Mouse (Mus musculus): ENCODE results near the gene Lgi1. TPM values are rescaled to one million over a fixed set of nuclear protein-coding genes. Genes with fewer than 3 reads are reported as not detected.

Lgi1 gene
- polyA plus RNA-seq, 1 experiment from 2014 or later = 1.6 TPM

DNA sequence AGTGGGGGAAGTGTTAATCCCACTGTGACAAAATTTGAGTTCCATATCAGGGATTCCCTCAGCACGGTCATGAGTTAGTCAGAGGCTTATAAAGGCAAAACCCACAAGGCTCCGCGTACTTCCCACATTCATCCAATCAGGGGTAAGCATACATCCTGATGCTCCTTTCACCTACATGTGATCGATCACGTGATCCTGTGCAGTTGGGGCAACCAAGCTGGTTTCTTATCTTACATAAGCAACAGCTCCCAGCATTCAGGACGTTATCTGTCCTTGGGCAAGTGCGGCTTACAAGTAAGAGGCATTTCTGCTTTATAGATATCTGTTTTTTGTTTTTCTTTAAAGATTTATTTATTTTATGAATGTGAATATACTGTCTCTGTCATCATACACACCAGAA is 63.7 kb downstream of the Lgi1 start:
- WGBS = 91% methylated on average over 7 of the region's 7 CpGs
- Histone ChIP-seq H3K9ac (ENCODE audit: low read depth, low read length) (no peak overlapping the region), H3K27me3 (ENCODE audit: control insufficient read depth, insufficient read depth, low read length) (no peaks in the 10 kb centered on the region), H3K36me3 (ENCODE audit: control insufficient read depth, insufficient read depth, low read length) (no peaks in the 10 kb centered on the region), H3K9me3 (ENCODE audit: control insufficient read depth, low read length) (no peaks in the 10 kb centered on the region), H3K4me1 (ENCODE audit: control insufficient read depth, insufficient read depth, low read length) (no peaks in the 10 kb centered on the region), H3K4me2 (replicated peaks; ENCODE audit: low read depth, low read length) (no peak overlapping the region), H3K27ac (ENCODE audit: low read depth, low read length) (no peak overlapping the region), H3K4me3 (ENCODE audit: low read length) (no peak overlapping the region)
- ATAC-seq (ENCODE audit: low FRiP score, low TSS enrichment) = no peak

DNA sequence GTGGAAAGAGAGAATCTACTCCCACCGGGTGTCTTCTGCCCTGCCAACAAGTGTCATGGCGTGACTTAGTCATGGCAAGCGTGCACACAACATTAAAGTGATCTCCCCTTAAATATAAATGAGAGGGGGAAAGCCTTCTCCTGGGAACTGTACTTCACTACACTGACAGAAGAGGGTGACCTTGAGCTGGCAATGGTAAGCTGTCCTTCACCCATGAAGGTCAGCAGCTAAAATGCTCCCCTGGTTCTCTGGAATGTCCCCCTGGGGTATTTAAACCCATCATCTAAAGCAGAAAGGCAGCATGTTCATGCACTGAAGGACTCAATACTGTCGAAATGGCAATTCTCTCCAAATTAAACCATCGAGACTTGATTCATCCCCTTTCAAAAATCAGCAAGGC is 64.9 kb downstream of the Lgi1 start:
- no peaks in the 10 kb centered on the region for H3K36me3 ChIP-seq (ENCODE audit: control insufficient read depth, insufficient read depth, low read length)
- H3K27me3 ChIP-seq (ENCODE audit: control insufficient read depth, insufficient read depth, low read length) = no peaks in the 10 kb centered on the region
- no peak overlapping the region for H3K27ac ChIP-seq (ENCODE audit: low read depth, low read length)
- H3K9me3 ChIP-seq (ENCODE audit: control insufficient read depth, low read length) = no peaks in the 10 kb centered on the region
- no peaks in the 10 kb centered on the region for H3K4me1 ChIP-seq (ENCODE audit: control insufficient read depth, insufficient read depth, low read length)
- H3K4me2 ChIP-seq (replicated peaks; ENCODE audit: low read depth, low read length) = no peak overlapping the region
- no peak overlapping the region for H3K4me3 ChIP-seq (ENCODE audit: low read length)
- H3K9ac ChIP-seq (ENCODE audit: low read depth, low read length) = no peak overlapping the region
- WGBS = 78% methylated on average over 5 of the region's 5 CpGs
- no peak for ATAC-seq (ENCODE audit: low FRiP score, low TSS enrichment)

DNA sequence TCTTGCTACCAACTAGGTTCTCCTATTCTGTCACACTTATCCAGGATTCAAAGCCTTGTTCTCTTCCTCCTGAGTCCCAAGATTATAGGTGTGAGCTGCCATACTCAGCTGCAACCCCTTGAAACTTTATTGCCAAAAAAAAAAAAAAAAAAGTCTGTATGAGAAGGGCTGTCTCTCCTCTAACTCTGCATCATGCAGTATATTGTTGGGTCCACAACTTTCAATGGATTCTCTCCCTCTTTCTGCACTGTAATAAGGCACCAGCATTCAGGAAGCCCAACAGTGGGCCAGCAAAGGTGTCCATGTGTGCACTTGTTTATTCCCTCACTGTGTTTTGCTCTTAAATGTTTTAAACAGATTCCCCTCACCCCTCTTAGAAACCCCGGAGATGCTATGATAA is 66.7 kb downstream of the Lgi1 start:
- Histone ChIP-seq H3K9me3 (ENCODE audit: control insufficient read depth, low read length) (no peaks in the 10 kb centered on the region), H3K9ac (ENCODE audit: low read depth, low read length) (no peak overlapping the region), H3K27me3 (ENCODE audit: control insufficient read depth, insufficient read depth, low read length) (no peaks in the 10 kb centered on the region), H3K4me3 (ENCODE audit: low read length) (no peak overlapping the region), H3K4me2 (replicated peaks; ENCODE audit: low read depth, low read length) (no peak overlapping the region), H3K27ac (ENCODE audit: low read depth, low read length) (no peak overlapping the region), H3K36me3 (ENCODE audit: control insufficient read depth, insufficient read depth, low read length) (no peaks in the 10 kb centered on the region), H3K4me1 (ENCODE audit: control insufficient read depth, insufficient read depth, low read length) (no peaks in the 10 kb centered on the region)
- ATAC-seq (ENCODE audit: low FRiP score, low TSS enrichment) = no peak
- WGBS = 51% methylated on average over 1 of the region's 1 CpGs

DNA sequence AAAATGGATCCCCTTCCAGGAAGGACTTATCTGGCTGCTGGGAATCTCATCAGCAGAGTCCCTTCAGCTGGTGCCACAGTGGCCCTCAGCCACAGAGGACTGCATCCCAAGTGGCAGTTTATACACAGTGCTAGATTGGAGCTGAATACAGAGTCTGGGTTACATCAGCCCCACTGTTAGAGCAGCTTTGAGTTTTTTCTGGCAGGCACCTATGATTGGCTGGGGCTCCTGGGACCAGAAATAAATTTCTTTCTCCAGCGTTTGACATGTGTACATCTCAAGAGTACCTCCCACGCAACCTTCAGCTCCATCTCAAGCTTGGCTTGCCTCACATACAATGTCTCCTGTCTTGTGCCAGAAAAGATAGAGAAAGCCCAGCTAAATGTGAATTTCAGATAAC is 67.9 kb downstream of the Lgi1 start:
- Histone ChIP-seq H3K4me1 (ENCODE audit: control insufficient read depth, insufficient read depth, low read length) (no peaks in the 10 kb centered on the region), H3K9ac (ENCODE audit: low read depth, low read length) (no peak overlapping the region), H3K9me3 (ENCODE audit: control insufficient read depth, low read length) (no peaks in the 10 kb centered on the region), H3K27ac (ENCODE audit: low read depth, low read length) (no peak overlapping the region), H3K4me2 (replicated peaks; ENCODE audit: low read depth, low read length) (no peak overlapping the region), H3K27me3 (ENCODE audit: control insufficient read depth, insufficient read depth, low read length) (peaks cover 4% of the 10 kb centered on the region; the same call in 1 of the 2 replicates), H3K4me3 (ENCODE audit: low read length) (no peak overlapping the region), H3K36me3 (ENCODE audit: control insufficient read depth, insufficient read depth, low read length) (no peaks in the 10 kb centered on the region)
- 56% methylated on average over 2 of the region's 2 CpGs for WGBS
- no peak for ATAC-seq (ENCODE audit: low FRiP score, low TSS enrichment)

DNA sequence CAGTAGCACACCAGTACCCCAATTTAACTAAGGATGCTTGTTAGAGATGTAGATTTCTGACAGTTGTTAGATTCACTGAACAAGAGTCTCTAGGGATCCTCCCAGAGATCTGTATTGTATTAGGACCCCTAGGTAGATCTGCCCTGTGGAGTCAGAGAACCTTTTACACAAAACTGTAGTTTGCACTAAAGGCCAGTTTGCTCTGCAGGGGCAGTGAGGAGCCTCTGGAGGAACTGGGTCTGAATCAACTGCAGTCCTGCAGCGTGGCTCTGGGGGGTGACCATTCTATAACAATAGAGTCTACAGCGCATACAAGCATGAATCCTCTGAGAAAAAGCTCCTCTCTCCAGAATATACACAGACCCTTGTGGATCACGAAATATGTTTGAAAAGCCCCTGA is 68.5 kb downstream of the Lgi1 start:
- H3K27ac ChIP-seq (ENCODE audit: low read depth, low read length) = no peak overlapping the region
- no peak for ATAC-seq (ENCODE audit: low FRiP score, low TSS enrichment)
- no peaks in the 10 kb centered on the region for H3K36me3 ChIP-seq (ENCODE audit: control insufficient read depth, insufficient read depth, low read length)
- no peaks in the 10 kb centered on the region for H3K9me3 ChIP-seq (ENCODE audit: control insufficient read depth, low read length)
- no peak overlapping the region for H3K9ac ChIP-seq (ENCODE audit: low read depth, low read length)
- H3K27me3 ChIP-seq (ENCODE audit: control insufficient read depth, insufficient read depth, low read length) = peaks cover 4% of the 10 kb centered on the region; the same call in 1 of the 2 replicates
- no peaks in the 10 kb centered on the region for H3K4me1 ChIP-seq (ENCODE audit: control insufficient read depth, insufficient read depth, low read length)
- no peak overlapping the region for H3K4me2 ChIP-seq (replicated peaks; ENCODE audit: low read depth, low read length)
- H3K4me3 ChIP-seq (ENCODE audit: low read length) = no peak overlapping the region
- WGBS = 79% methylated on average over 3 of the region's 3 CpGs

DNA sequence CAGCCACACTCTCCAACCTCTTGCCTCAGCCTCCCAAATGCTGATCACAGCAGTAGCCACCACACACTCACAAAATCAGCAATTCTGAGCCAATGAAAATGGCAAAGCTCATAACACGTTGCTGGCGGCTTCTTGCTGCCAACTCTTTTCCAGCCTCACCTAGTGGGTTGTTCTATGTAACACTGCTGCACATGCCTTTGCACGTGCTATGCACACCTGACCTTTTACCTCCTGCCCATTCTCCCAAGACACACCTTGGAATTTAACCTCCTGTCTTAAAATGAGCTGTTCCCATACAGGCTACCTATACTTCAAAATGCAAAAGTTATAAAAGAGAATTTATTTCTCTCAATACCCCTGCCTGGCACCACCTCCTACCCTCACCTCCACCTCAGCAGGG is 72.2 kb downstream of the Lgi1 start:
- Histone ChIP-seq H3K36me3 (ENCODE audit: control insufficient read depth, insufficient read depth, low read length) (no peaks in the 10 kb centered on the region), H3K9me3 (ENCODE audit: control insufficient read depth, low read length) (no peaks in the 10 kb centered on the region), H3K9ac (ENCODE audit: low read depth, low read length) (no peak overlapping the region), H3K27me3 (ENCODE audit: control insufficient read depth, insufficient read depth, low read length) (peaks cover 4% of the 10 kb centered on the region; the same call in 1 of the 2 replicates), H3K4me3 (ENCODE audit: low read length) (no peak overlapping the region), H3K4me1 (ENCODE audit: control insufficient read depth, insufficient read depth, low read length) (peaks cover 7% of the 10 kb centered on the region; the same call in 1 of the 2 replicates), H3K4me2 (replicated peaks; ENCODE audit: low read depth, low read length) (no peak overlapping the region), H3K27ac (ENCODE audit: low read depth, low read length) (no peak overlapping the region)
- WGBS = 88% methylated on average over 3 of the region's 3 CpGs
- ATAC-seq (ENCODE audit: low FRiP score, low TSS enrichment) = no peak

DNA sequence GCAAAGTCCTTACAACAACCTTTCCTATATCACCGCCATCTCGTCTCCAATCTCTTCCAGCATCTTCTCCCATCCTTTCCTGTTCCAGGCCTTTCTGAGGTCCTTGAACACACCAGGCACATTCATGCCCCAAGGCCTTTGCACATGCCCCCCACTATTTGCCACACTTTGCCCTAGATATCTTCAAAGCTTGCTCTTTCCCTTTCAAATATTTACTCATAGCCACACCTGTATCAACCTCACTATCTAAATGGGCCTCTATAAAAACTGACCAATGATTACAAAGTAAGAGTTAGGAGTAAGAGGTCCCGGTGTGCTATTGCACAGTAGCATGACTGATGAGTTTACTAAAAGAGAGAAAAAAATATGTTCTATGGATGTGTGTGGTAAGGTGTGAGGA is 73.0 kb downstream of the Lgi1 start:
- Histone ChIP-seq H3K27me3 (ENCODE audit: control insufficient read depth, insufficient read depth, low read length) (peaks cover 4% of the 10 kb centered on the region; the same call in 1 of the 2 replicates), H3K9ac (ENCODE audit: low read depth, low read length) (no peak overlapping the region), H3K36me3 (ENCODE audit: control insufficient read depth, insufficient read depth, low read length) (no peaks in the 10 kb centered on the region), H3K4me1 (ENCODE audit: control insufficient read depth, insufficient read depth, low read length) (peaks cover 7% of the 10 kb centered on the region; the same call in 1 of the 2 replicates), H3K4me3 (ENCODE audit: low read length) (no peak overlapping the region), H3K27ac (ENCODE audit: low read depth, low read length) (no peak overlapping the region), H3K4me2 (replicated peaks; ENCODE audit: low read depth, low read length) (no peak overlapping the region), H3K9me3 (ENCODE audit: control insufficient read depth, low read length) (no peaks in the 10 kb centered on the region)
- no peak for ATAC-seq (ENCODE audit: low FRiP score, low TSS enrichment)
- WGBS = 82% methylated on average over 3 of the region's 3 CpGs

DNA sequence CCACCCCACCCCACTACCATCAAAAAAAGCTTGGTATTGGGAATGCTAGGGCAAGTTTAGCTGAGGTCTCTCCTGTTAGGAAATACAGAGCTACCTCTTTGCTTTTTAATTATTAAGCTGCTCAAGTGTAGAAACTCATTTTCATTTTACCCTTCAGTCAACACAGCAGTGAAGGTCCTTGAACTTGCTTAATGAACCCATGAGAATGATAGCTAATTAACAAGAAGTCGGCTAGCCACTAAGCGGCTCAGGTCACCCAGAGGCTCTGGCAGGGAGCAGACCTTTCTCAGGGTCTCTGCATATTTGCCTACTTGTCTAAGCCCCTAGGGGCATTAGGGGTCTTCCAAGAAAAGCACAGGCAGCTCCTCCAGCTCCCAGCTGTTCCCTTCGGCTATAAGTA is 75.4 kb downstream of the Lgi1 start:
- H3K27me3 ChIP-seq (ENCODE audit: control insufficient read depth, insufficient read depth, low read length) = peaks cover 4% of the 10 kb centered on the region; the same call in 1 of the 2 replicates
- peak; percentile 77; the same call in 1 of the 2 replicates for ATAC-seq (ENCODE audit: low FRiP score, low TSS enrichment)

DNA sequence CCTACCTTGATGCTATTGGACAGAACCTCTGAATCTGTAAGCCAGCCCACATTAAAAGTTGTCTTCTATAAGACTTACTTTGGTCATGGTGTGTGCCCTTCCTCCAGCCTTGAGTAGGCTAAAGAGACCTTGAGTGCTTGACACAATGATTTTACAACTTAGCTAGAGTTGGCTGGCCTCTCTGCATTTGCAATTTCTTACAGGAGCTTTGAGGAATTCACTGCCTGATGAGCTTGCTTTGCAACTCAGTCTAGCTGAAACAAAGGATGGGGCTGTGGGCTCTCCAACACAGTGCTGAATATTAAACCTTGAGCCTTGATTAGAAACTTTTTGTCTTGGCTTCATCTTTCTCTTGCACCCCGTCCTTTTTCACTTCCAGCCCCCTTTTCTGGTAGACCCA is 78.9 kb downstream of the Lgi1 start:
- peaks cover 7% of the 10 kb centered on the region; the same call in 1 of the 2 replicates for H3K4me1 ChIP-seq (ENCODE audit: control insufficient read depth, insufficient read depth, low read length)
- 85% methylated on average over 1 of the region's 1 CpGs for WGBS
- H3K27ac ChIP-seq (ENCODE audit: low read depth, low read length) = no peak overlapping the region
- 0 out of 2 replicates have a peak, but pooled peaks cover 6% of the 10 kb centered on the region for H3K9me3 ChIP-seq (ENCODE audit: control insufficient read depth, low read length)
- no peak for ATAC-seq (ENCODE audit: low FRiP score, low TSS enrichment)
- H3K27me3 ChIP-seq (ENCODE audit: control insufficient read depth, insufficient read depth, low read length) = no peaks in the 10 kb centered on the region
- H3K36me3 ChIP-seq (ENCODE audit: control insufficient read depth, insufficient read depth, low read length) = no peaks in the 10 kb centered on the region
- no peak overlapping the region for H3K4me3 ChIP-seq (ENCODE audit: low read length)
- no peak overlapping the region for H3K9ac ChIP-seq (ENCODE audit: low read depth, low read length)
- no peak overlapping the region for H3K4me2 ChIP-seq (replicated peaks; ENCODE audit: low read depth, low read length)

More for the DNA sequence above, 75.4 kb downstream of the Lgi1 start:
- H3K9ac ChIP-seq (ENCODE audit: low read depth, low read length) = no peak overlapping the region
- H3K9me3 ChIP-seq (ENCODE audit: control insufficient read depth, low read length) = no peaks in the 10 kb centered on the region
- H3K36me3 ChIP-seq (ENCODE audit: control insufficient read depth, insufficient read depth, low read length) = no peaks in the 10 kb centered on the region
- H3K27ac ChIP-seq (ENCODE audit: low read depth, low read length) = no peak overlapping the region
- H3K4me1 ChIP-seq (ENCODE audit: control insufficient read depth, insufficient read depth, low read length) = peaks cover 7% of the 10 kb centered on the region; the same call in 1 of the 2 replicates
- H3K4me2 ChIP-seq (replicated peaks; ENCODE audit: low read depth, low read length) = no peak overlapping the region
- whole genome bisulfite sequencing = 16% methylated on average over 3 of the region's 3 CpGs
- no peak overlapping the region for H3K4me3 ChIP-seq (ENCODE audit: low read length)
